Comparison of ENCODE assay signal across 1 mouse cellular context in the genomic region with DNA sequence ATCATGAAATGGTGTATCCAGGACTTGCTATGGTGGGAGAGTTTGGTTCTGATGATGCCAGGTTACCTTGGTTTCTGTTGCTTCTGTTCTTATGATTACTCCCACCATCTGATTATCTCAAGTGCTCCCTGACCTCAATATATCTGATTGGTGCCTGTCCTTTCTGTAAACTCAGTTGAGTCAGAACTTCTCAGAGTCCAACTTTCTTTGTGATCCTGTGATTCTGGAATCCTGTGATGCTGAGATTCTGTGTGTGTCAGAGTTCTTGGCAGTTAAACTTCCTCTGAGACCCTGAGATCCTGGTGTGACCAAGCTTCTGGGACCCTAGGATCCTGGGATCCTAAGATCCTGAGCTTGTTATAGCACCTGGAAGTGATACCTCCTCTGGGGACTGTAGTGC. TPM values are rescaled to one million over a fixed set of nuclear protein-coding genes. Genes with fewer than 3 reads are reported as not detected.
"Had no signal": no experiment of that assay in that cellular context is flagged by ENCODE, and none has a peak within 500 bp of the region (broad histone marks: within the 10 kb centered on the region; RNA-seq: fewer than 3 reads in every experiment).

Zfp759 (plus strand) TSS at position 301 of the 400 bp plus-strand sequence.

RNA-seq across cellular contexts. Expression of gene Zfp759, which starts in this region (rescaled TPM):
- polyA plus RNA-seq: erythroblast, embryonic 14.5 days had no signal
